Mouse (Mus musculus) embryo, embryonic 10.5 days (tissue): Measurements from ENCODE around the gene Elf3.
A peak's percentile ranks its signal among the peaks of the same experiment; 100 is the strongest.
"Not testable (repeated sequence)": the region's sequence is repeated elsewhere in the genome, so short reads cannot be mapped to it uniquely, and the experiment has no call there.

Experiments used
- DNase-seq: peaks from one replicate; pipeline ENCODE4 v3.0.0-alpha.2; 2015; ENCODE audit warnings: low spot score

Gene Elf3

DNA sequence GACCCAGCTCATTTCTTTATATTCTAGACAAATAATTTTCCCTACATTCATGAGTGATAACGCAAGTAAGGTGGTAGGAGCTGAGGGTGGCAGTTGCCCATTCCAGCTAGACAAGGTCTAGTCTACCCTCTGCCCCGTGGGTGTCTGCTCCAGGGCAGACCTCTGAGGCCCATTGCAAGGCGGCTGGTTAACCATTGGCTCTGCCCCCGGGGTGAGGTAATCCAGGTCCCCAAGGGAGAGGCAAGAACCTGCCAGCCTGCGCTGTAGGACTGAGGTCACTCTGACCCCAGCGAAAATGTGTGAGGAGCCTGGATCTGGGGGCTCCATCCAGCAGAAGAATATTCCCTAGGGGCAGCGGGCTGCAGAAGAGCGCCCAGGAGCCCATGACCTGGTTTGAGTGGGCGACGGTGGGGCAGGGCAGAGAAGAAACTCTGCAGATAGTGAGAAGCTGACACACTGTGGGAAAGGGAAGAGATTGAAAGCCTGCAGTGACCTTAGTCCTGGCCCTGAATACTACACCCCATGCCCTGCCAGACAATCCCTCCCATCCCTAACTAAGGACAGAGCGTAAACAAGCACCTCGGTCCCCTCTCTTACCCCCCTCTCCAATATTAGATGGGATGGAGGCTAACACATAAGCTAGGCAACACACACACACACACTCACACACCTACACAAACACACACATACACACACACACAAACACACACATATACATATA, 21.1 kb downstream of the Elf3 start:
- DNase-seq: no peak

DNA sequence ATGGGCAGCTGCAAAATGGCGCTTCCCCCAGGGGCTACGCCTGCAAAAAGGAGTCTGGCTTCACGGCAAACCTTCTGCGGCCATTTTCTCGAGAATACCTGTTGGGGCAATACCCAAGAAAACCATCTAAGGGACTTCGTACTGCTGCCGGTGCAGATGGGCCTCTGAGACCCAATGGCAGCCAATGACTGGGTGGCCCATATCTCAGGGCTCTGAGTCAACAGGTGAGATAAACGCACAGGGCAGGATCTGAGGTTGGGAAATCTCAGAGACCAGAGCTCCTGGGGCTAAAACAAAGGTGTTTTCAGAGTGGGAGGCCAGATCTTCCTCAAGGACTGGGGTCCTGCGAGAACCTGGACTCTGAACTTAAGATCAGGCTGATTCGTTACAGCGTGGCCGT, 23.6 kb downstream of the Elf3 start:
- DNase-seq: no peak

DNA sequence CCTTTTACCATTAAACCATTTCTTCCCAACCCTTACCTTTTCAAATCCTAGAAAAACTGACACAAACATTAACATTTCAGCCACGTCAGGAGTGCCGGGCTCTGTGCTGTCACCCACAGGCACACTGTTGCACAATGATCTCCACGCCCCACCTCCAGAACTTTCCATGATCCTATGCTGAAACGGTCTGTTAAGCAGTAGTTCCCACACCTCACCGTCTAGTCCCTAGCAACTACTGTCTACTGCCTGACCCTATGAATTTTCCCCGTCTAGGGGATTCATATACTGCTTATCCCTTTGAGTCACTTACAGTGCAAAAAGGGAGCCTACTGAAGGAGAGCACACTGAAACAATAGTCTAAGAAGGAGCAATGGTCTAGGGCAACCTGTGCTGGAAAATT, 24.4 kb downstream of the Elf3 start:
- DNase-seq: no peak

DNA sequence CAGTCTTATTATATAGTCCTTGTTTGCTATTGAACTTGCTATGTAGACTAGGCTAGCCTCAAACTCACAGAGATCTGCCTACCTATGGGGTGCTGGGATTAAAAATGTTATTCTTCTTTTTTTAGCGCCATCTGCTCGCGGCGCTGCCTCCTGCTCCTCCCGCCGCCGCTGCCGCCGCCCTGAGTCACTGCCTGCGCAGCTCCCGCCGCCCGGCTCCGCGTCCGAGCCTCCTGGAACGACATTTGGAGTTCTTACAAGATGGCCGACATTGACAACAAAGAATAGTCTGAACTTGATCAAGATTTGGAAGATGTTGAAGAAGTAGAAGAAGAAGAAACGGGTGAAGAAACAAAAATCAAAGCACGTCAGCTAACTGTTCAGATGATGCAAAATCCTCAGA, 26.5 kb downstream of the Elf3 start:
- not testable (repeated sequence) for DNase-seq

DNA sequence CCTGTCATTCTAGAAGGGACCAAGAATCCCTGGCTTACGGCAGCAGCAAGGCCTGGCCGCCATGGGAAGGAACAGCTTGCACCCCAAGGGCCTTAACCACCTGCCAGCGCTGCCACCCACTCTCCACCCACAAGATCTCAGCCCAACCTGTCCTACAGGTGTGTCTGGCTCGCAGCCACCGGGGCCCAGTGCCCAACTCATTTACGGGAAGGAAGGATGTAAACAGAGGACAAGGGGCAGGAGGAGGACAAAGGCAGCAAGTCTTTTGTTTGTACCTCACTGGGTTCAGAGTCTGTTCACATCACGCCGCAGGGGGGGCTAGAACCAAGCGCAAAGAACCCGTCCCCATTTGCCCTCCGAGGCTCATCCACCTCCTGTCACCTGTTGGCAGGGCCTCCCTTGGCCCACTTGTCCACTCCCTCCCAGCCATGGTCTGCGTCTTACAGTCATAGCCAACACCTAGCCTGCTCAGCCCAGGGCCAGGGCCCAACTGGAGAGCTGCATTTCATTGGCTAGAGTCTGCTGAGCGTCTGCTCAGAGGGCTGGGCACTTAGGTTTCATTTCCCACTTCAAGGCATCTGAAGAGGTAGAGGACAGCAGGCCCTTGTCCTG, 30.9 kb downstream of the Elf3 start:
- no peak for DNase-seq

DNA sequence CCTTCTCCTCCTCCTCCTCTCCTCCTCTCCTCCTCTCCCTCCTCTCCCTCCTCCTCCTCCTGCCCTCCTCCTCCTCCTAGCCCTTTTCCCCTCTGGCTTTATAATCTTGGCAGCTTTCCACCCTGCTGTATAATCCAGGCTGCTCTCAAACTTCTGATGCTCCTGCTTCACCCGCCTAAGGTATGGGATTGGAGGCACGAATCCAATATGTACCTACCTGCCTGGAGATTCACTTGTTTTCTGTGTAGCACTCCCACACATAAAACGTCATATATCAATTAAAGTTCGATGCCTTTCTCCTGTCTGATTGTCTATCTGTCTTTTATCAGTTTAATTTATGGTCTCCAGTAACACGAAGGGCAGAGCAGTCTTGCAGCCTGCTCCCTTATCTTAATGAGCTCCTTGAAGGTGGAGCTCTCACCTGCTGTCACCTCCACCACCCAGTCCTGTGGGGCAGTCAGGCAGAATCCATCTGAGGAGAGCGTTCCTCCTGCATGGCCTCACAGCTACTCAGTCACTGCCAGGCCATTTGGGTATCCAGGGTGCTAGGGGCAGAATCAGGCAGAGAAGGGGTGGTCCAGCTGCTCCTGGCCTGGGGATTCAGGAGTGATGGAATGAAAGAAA, 33.3 kb downstream of the Elf3 start:
- DNase-seq: no peak

DNA sequence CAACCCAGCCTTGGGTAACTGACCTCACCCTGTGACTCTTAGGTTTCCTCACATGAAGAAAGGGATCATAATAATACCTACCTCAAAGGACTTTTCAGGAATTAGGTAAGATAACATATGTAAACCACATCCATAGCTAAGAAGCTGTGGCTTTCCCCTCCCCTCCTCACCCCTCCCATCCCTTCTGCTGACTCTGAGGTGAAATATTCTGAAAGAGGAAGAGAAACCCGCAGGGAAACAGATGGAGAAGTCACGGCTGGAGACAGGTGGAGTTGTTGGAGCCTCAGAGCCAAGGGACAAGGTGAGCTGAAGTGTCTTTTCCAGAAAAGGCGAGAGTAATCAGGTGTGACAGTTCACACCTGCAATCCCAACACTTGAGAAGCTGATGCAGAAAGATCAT, 34.2 kb downstream of the Elf3 start:
- no peak for DNase-seq

DNA sequence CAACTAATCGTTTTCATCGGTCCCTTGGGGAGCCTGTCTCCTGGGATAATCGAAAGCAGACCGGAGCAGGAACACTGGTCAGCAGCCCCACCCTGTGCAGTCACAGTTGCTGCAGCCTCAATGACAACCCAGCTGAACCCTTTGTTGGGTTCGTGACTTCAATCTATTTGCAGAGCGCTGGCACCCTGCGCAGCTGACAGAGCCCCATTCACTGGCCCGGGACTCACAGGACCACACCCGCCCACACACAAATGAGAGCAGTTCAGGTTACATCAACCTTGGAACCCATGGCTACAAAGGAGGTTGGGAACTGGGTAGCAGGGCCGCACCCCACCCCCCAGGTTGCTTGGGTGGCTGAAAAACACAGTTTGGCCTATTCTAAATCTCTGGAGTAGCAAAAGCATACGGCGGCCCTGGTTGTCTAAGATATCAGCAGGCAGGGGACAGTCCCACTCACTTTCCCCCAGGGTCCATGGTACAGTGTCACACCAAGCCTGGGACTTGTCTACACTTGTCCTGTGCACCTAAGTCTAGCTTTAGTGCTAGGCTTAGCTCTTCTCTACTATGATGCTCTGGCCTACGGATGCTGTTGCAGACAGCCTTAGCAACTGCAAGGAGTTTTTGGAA, 40.6 kb downstream of the Elf3 start:
- no peak for DNase-seq

DNA sequence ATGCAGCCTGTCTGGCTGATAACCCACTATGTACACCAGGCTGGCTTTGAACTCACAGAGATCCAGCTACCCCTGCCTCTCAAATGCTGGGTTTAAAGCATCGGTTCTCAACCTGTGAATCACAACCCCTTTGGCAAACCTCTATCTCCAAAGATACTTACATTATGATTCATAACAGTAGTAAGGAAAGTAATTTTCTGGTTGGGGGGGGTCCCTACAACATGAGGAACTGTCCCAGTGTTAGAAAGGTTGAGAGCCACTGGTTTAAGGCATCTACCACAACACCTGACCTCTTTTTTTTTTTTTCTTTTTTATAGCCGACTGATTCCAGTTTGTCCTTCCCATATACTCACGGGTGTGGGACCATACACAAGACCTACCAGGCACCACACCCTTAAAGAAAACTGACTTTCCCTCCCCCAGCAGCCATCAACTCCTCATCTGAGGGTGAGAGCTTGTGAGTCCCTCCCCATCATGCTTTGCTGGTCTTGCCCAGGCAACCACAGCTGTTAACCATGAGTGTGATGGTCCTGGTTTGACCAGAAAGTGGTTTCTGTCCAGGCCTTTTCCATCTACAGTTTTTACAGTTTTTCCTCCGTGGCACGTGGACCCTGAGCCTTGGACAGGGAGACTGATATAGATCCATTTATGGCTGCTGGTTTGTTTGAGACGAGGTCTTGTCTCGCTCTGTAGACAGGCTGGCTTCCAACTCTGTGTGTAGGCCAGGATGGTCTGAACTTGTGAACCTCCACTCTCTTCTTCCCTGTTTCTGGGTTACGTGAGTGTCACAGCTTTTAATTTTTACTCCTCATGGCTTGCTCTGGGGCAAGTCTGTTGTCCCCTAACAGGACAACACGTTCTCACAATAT, 44.4 kb downstream of the Elf3 start:
- DNase-seq: no peak

DNA sequence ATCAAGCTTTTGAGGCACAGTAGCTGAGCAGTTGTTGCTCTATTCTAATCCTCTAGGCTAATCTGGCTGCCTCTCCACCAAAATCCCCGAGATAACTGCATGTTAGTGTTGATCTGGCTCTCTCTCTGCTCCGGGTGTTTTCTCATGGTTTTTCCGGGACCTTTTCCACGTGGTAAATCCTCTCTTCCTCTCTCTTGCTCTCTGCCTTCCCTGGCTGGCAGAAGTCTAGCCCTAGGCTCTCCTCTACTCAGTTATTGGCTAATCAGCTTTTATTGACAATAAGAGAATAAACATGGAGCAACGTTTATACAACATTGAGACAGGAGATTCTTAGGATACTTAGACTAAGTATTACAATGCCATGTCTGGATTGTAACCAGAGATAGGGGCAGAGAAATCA, 47.9 kb downstream of the Elf3 start:
- DNase-seq: no peak

DNA sequence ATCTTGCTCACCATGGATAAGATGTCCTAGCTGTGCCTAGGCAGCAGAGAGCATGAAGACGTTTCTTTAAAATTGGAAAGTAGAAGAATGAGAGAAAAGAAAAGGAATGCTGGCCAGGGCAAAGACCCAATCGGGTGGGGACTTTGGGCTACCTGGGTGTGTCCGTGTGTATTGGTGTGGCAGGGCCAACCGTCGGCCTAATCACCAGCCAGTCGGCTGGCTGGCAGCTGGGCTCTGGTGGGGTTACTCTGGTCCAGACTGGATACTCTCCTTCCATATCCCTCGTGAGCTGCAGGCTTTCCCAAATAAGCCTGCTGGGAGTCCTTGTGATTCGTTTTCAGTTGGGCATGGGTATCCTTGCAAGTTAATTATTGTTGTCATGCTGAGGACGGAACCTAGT, 49.7 kb downstream of the Elf3 start:
- no peak for DNase-seq

DNA sequence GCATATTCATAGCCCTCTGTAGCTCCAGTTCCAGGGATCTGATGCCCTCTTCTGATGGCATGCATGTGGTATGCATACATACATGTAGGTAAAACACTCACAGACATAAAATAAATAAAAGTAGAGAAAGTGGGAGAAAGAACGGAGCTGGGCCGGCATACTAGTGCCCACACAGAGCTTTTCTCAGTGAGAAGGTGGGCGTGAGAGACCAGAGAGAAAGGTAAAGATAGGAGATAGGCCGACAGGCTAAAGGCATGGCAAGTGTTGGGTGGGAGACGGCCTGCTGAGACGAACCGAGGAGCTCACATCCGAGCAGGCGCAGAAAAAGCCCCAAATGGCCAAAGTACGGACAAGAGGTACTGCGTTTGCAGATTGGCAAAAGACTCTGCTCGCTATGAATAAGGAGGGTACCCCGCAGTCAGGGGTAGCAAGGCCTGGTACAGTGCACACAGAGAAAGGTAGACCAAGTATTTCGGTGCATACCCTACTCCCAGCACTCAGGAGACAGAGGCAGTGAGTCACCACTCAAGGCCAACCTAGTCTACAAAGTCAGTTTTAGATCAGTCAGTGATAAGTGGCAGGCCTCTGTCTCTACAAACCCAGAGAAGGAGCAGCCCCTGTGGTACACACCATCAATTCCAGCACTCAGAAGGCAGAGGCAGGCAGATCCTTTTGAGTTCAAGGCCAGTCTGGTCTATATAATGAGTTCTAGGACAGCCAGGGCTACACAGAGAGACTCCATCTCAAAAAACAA, 51.6 kb downstream of the Elf3 start:
- DNase-seq: no peak

DNA sequence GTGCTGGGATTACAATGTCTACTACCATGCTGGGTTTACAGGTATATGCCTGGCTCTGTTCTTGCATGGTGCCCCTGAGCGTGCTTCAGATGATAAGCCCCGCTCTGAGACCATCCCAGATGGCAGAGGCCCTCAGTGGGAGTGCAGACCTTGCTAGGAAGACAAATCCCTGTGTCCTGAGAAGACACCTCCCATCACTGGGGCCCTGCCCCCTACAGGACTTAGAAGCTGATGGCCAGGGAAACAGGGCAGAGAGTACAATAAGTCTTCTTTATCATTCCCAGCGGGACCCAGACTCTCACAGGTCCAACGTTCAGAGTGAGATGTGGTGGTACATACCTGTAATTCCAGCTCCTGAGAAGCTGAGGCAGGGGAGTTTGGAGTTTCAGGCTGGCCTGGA, 53.1 kb downstream of the Elf3 start:
- no peak for DNase-seq

DNA sequence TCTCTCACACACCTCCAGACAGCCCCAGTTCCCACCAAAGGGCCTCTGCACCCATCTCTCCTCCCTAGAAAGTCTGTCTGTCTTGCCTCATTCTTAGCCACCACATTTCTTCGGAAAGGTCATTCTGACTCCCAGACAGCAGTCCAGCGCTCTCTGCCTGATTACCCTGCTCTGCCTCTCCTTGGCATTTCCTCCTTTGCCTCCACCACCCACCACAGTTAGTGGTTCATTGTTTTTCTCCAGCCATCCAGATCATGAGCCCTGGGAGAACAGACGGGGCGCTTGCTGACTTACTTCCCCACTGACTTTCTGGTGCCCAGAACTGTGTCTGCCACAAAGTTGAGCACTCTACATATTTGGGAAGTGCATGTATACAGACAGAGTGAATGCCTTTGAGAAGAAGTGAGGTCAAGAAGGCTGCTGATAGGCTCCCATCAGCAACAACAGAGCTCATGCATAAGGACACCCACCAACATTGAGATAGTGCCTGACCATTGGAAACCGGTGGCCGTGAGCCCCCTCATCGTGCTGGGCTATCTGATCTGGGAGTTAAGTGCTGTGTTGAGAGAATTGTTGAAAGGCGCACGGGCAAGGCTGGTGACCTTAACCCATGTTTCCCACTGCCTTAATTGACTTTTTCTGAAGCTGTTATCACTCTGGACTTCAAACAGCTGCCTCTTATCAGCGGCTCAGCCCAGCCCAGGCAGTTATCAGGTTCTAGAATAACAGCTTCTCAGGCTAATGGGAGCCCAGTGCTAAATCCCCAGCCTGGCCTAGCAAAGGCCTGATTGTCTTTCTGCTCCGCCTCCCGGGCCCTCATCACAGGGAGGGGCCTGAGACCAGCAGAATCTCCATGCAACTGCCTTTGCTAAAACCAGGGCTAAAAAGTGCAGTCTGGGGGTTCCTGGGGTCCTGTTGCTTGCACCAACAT, 53.9 kb downstream of the Elf3 start:
- peak; percentile 33 for DNase-seq
